Mouse (Mus musculus): ENCODE results near the gene Aagab. TPM values are rescaled to one million over a fixed set of nuclear protein-coding genes. Genes with fewer than 3 reads are reported as not detected.

Aagab gene
- polyA plus RNA-seq, 1 experiment from 2014 or later = 30.1 TPM

- Histone ChIP-seq H3K36me3 (peaks cover 48% of the 10 kb centered on the region), H3K4me2 (no peak overlapping the region), H3K4me1 (replicated peaks) (peaks cover 22% of the 10 kb centered on the region), H3K9ac (replicated peaks) (no peak overlapping the region), H3K4me3 (replicated peaks) (no peak overlapping the region), H3K27me3 (no peaks in the 10 kb centered on the region), H3K27ac (no peak overlapping the region), H3K9me3 (no peaks in the 10 kb centered on the region)
- WGBS = 87% methylated on average over 2 of the region's 2 CpGs
- ATAC-seq (ENCODE audit: insufficient number of reproducible peaks, insufficient read depth, low FRiP score, low TSS enrichment, low read depth) = no peak
Measured at GRCm38 (mm10) chr9:63617967-63618366, 15.5 kb downstream of the Aagab start.

GRCm38 (mm10) chr9:63623895-63624569, 21.6 kb downstream of the Aagab start:
- H3K36me3 ChIP-seq = peaks cover 39% of the 10 kb centered on the region

GRCm38 (mm10) chr9:63625090-63625756, 22.8 kb downstream of the Aagab start:
- H3K36me3 ChIP-seq = peaks cover 45% of the 10 kb centered on the region
- H3K9ac ChIP-seq (replicated peaks) = no peak overlapping the region
- no peaks in the 10 kb centered on the region for H3K27me3 ChIP-seq
- 88% methylated on average over 9 of the region's 9 CpGs for WGBS
- no peak overlapping the region for H3K4me2 ChIP-seq
- H3K4me1 ChIP-seq (replicated peaks) = peaks cover 8% of the 10 kb centered on the region
- H3K9me3 ChIP-seq = no peaks in the 10 kb centered on the region
- no peak overlapping the region for H3K27ac ChIP-seq
- no peak overlapping the region for H3K4me3 ChIP-seq (replicated peaks)
- ATAC-seq (ENCODE audit: insufficient number of reproducible peaks, insufficient read depth, low FRiP score, low TSS enrichment, low read depth) = no peak

More at GRCm38 (mm10) chr9:63623895-63624569, 21.6 kb downstream of the Aagab start:
- WGBS = 62% methylated on average over 15 of the region's 15 CpGs
- H3K4me2 ChIP-seq = no peak overlapping the region
- H3K4me1 ChIP-seq (replicated peaks) = peaks cover 8% of the 10 kb centered on the region
- no peak overlapping the region for H3K4me3 ChIP-seq (replicated peaks)
- no peaks in the 10 kb centered on the region for H3K27me3 ChIP-seq
- no peaks in the 10 kb centered on the region for H3K9me3 ChIP-seq
- ATAC-seq (ENCODE audit: insufficient number of reproducible peaks, insufficient read depth, low FRiP score, low TSS enrichment, low read depth) = no peak
- H3K27ac ChIP-seq = no peak overlapping the region
- H3K9ac ChIP-seq (replicated peaks) = no peak overlapping the region

GRCm38 (mm10) chr9:63632045-63632444, 29.6 kb downstream of the Aagab start:
- ATAC-seq (ENCODE audit: insufficient number of reproducible peaks, insufficient read depth, low FRiP score, low TSS enrichment, low read depth) = no peak
- Histone ChIP-seq H3K4me1 (replicated peaks) (no peaks in the 10 kb centered on the region), H3K27me3 (no peaks in the 10 kb centered on the region), H3K27ac (no peak overlapping the region), H3K4me2 (no peak overlapping the region), H3K4me3 (replicated peaks) (no peak overlapping the region), H3K9ac (replicated peaks) (no peak overlapping the region), H3K9me3 (no peaks in the 10 kb centered on the region), H3K36me3 (peaks cover 42% of the 10 kb centered on the region)
- WGBS = 94% methylated on average over 4 of the region's 4 CpGs

GRCm38 (mm10) chr9:63632924-63633323, 30.5 kb downstream of the Aagab start:
- 85% methylated on average over 11 of the region's 11 CpGs for WGBS
- Histone ChIP-seq H3K4me1 (replicated peaks) (no peaks in the 10 kb centered on the region), H3K4me3 (replicated peaks) (no peak overlapping the region), H3K9me3 (no peaks in the 10 kb centered on the region), H3K27me3 (no peaks in the 10 kb centered on the region), H3K36me3 (peaks cover 51% of the 10 kb centered on the region), H3K4me2 (no peak overlapping the region), H3K27ac (no peak overlapping the region), H3K9ac (replicated peaks) (no peak overlapping the region)
- ATAC-seq (ENCODE audit: insufficient number of reproducible peaks, insufficient read depth, low FRiP score, low TSS enrichment, low read depth) = no peak

GRCm38 (mm10) chr9:63633334-63633733, 30.9 kb downstream of the Aagab start:
- H3K27me3 ChIP-seq = no peaks in the 10 kb centered on the region
- H3K9me3 ChIP-seq = no peaks in the 10 kb centered on the region
- peaks cover 52% of the 10 kb centered on the region for H3K36me3 ChIP-seq
- ATAC-seq (ENCODE audit: insufficient number of reproducible peaks, insufficient read depth, low FRiP score, low TSS enrichment, low read depth) = no peak
- H3K4me3 ChIP-seq (replicated peaks) = no peak overlapping the region
- no peak overlapping the region for H3K4me2 ChIP-seq
- H3K4me1 ChIP-seq (replicated peaks) = no peaks in the 10 kb centered on the region
- 90% methylated on average over 7 of the region's 7 CpGs for WGBS
- H3K9ac ChIP-seq (replicated peaks) = no peak overlapping the region
- H3K27ac ChIP-seq = no peak overlapping the region

GRCm38 (mm10) chr9:63636113-63636512, 33.7 kb downstream of the Aagab start:
- no peak for ATAC-seq (ENCODE audit: insufficient number of reproducible peaks, insufficient read depth, low FRiP score, low TSS enrichment, low read depth)
- H3K36me3 ChIP-seq = peaks cover 50% of the 10 kb centered on the region
- 73% methylated on average over 7 of the region's 7 CpGs for WGBS
- no peak overlapping the region for H3K27ac ChIP-seq
- H3K9me3 ChIP-seq = no peaks in the 10 kb centered on the region
- no peaks in the 10 kb centered on the region for H3K27me3 ChIP-seq
- no peaks in the 10 kb centered on the region for H3K4me1 ChIP-seq (replicated peaks)
- H3K9ac ChIP-seq (replicated peaks) = no peak overlapping the region
- no peak overlapping the region for H3K4me3 ChIP-seq (replicated peaks)
- no peak overlapping the region for H3K4me2 ChIP-seq

GRCm38 (mm10) chr9:63641983-63642646, 39.7 kb downstream of the Aagab start:
- H3K9me3 ChIP-seq = no peaks in the 10 kb centered on the region
- no peak for ATAC-seq (ENCODE audit: insufficient number of reproducible peaks, insufficient read depth, low FRiP score, low TSS enrichment, low read depth)
- H3K36me3 ChIP-seq = peaks cover 73% of the 10 kb centered on the region
- H3K4me2 ChIP-seq = no peak overlapping the region
- H3K9ac ChIP-seq (replicated peaks) = no peak overlapping the region
- no peaks in the 10 kb centered on the region for H3K4me1 ChIP-seq (replicated peaks)
- 96% methylated on average over 4 of the region's 4 CpGs for WGBS
- H3K27ac ChIP-seq = no peak overlapping the region
- no peaks in the 10 kb centered on the region for H3K27me3 ChIP-seq
- H3K4me3 ChIP-seq (replicated peaks) = no peak overlapping the region

- WGBS = 92% methylated on average over 6 of the region's 6 CpGs
- H3K9ac ChIP-seq (replicated peaks) = no peak overlapping the region
- H3K4me2 ChIP-seq = no peak overlapping the region
- H3K27me3 ChIP-seq = no peaks in the 10 kb centered on the region
- H3K36me3 ChIP-seq = peaks cover 77% of the 10 kb centered on the region
- H3K27ac ChIP-seq = no peak overlapping the region
- H3K9me3 ChIP-seq = no peaks in the 10 kb centered on the region
- no peak overlapping the region for H3K4me3 ChIP-seq (replicated peaks)
- no peaks in the 10 kb centered on the region for H3K4me1 ChIP-seq (replicated peaks)
- ATAC-seq (ENCODE audit: insufficient number of reproducible peaks, insufficient read depth, low FRiP score, low TSS enrichment, low read depth) = no peak
Measured at GRCm38 (mm10) chr9:63644011-63644410, 41.6 kb downstream of the Aagab start.

GRCm38 (mm10) chr9:63645084-63645483, 42.6 kb downstream of the Aagab start:
- no peak overlapping the region for H3K27ac ChIP-seq
- no peak overlapping the region for H3K4me2 ChIP-seq
- no peaks in the 10 kb centered on the region for H3K4me1 ChIP-seq (replicated peaks)
- WGBS = 83% methylated on average over 8 of the region's 8 CpGs
- peaks cover 80% of the 10 kb centered on the region for H3K36me3 ChIP-seq
- H3K4me3 ChIP-seq (replicated peaks) = no peak overlapping the region
- no peak overlapping the region for H3K9ac ChIP-seq (replicated peaks)
- no peak for ATAC-seq (ENCODE audit: insufficient number of reproducible peaks, insufficient read depth, low FRiP score, low TSS enrichment, low read depth)
- H3K27me3 ChIP-seq = no peaks in the 10 kb centered on the region
- H3K9me3 ChIP-seq = no peaks in the 10 kb centered on the region
